Mouse (Mus musculus) inflammation-experienced regulatory T-cells (primary cell): ENCODE measurements around the gene Psg28. TPM values are rescaled to one million over a fixed set of nuclear protein-coding genes. Genes with fewer than 3 reads are reported as not detected.

Source experiments
- polyA plus RNA-seq, 2 experiments: library from polyadenylated mRNA; unstranded; fragments of 100-300 nt; shearing (Covaris generic); gene quantifications; one replicate each; pipeline ENCODE4 v1.2.1; 2017

Gene Psg28
- under 1 TPM in 1 of 2 experiments, not detected in 1; 0.49 TPM for polyA plus RNA-seq

GRCm38 (mm10) chr7:18431941-18432340 is at the start of gene Psg28:
Psg28 (minus strand) TSS chr7:18432041.

Other genes with a start within 250 kb of the Psg28 start
- gene Mill1, start 186.7 kb downstream of the Psg28 start, polyA plus RNA-seq = not detected
- gene Psg18, start 77.0 kb downstream of the Psg28 start, polyA plus RNA-seq = under 1 TPM in 1 of 2 experiments, not detected in 1; 0.37 TPM
- gene Psg26, start 52.1 kb upstream of the Psg28 start, polyA plus RNA-seq = not detected
- under 1 TPM; 0.05 to 0.39 TPM for gene Psg25, start 100.2 kb upstream of the Psg28 start, polyA plus RNA-seq
- gene Psg27, start 135.3 kb upstream of the Psg28 start, polyA plus RNA-seq = not detected
- under 1 TPM; 0.16 to 0.22 TPM for gene Psg23, start 184.5 kb upstream of the Psg28 start, polyA plus RNA-seq
- under 1 TPM; 0.19 to 0.86 TPM for gene Psg21, start 224.7 kb upstream of the Psg28 start, polyA plus RNA-seq